Mouse (Mus musculus) lung, embryonic 15.5 days (tissue): ENCODE results near the gene Olfr67. TPM values are rescaled to one million over a fixed set of nuclear protein-coding genes. Genes with fewer than 3 reads are reported as not detected.
"Not testable (repeated sequence)": the region's sequence is repeated elsewhere in the genome, so short reads cannot be mapped to it uniquely, and the experiment has no call there.

Source experiments
- ATAC-seq: fragments of 200-750 bp; cut with Nextera tagmentation; 2 replicates; pipeline ENCODE4 v1.8.0; 2017; ENCODE audit warnings: moderate number of reproducible peaks, borderline replicate concordance; ENCODE audit not compliant: low FRiP score, low TSS enrichment; ENCODE audit errors: extremely low read depth
- H3K27ac ChIP-seq: fragments of 300-500 bp; sonication (generic); 2 replicates; pipeline ENCODE4 v1.5.1; 2015; ENCODE audit warnings: moderate library complexity, mild to moderate bottlenecking, inconsistent platforms
- H3K27me3 ChIP-seq: fragments of 300-500 bp; sonication (generic); 2 replicates; pipeline ENCODE4 v1.6.1; 2015; ENCODE audit warnings: inconsistent platforms
- H3K36me3 ChIP-seq: fragments of 300-500 bp; sonication (generic); 2 replicates; pipeline ENCODE4 v1.6.1; 2015; ENCODE audit warnings: inconsistent platforms
- H3K4me1 ChIP-seq: fragments of 300-500 bp; sonication (generic); 2 replicates; pipeline ENCODE4 v1.6.1; 2015; ENCODE audit warnings: inconsistent platforms
- H3K4me2 ChIP-seq: fragments of 300-500 bp; sonication (generic); 2 replicates; pipeline ENCODE4 v1.6.1; 2015; ENCODE audit warnings: inconsistent platforms, mild to moderate bottlenecking, moderate library complexity
- H3K4me3 ChIP-seq: fragments of 300-500 bp; sonication (generic); 2 replicates; pipeline ENCODE4 v1.5.1; 2015; ENCODE audit warnings: mild to moderate bottlenecking, inconsistent platforms
- H3K9ac ChIP-seq: fragments of 300-500 bp; sonication (generic); 2 replicates; pipeline ENCODE4 v1.6.1; 2015; ENCODE audit warnings: inconsistent platforms
- H3K9me3 ChIP-seq: fragments of 300-500 bp; sonication (generic); 2 replicates; pipeline ENCODE4 v1.6.1; 2016; ENCODE audit warnings: inconsistent platforms
- WGBS: fragments of 180-500 bp; shearing (Covaris S2); methylation state at CpG from one replicate; pipeline ENCODE4 v1.1.7; 2015; 5-methylcytosine and 5-hydroxymethylcytosine counted together
- polyA plus RNA-seq: library from polyadenylated mRNA; unstranded; fragments of >200 nt; fragmentation: Nextera tagmentation; extraction: Ambion mirVana; gene quantifications from 2 replicates; pipeline ENCODE4 v1.2.1, GENCODE M21; 2015

Gene Olfr67
- polyA plus RNA-seq, 1 experiment from 2014 or later = not detected

DNA sequence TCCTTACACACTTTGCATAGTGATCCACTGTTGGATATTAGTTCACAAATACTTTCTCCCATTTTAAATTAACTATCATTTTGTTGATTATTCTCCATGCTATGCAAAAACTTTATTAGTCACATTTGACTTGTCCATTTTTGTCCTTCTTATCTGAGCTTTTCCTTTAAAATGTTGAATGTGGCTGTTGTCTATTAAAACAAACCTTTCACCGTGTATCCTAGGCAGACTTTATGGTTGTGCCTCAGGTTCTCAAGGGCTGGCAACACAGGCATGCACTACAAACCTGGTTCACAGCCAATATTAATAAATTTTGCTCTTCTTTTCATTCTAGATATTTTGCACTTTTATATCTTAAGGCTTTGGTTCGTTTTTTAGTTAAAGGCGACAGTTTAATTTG is 19.1 kb upstream of the Olfr67 start:
- no peak overlapping the region for H3K4me3 ChIP-seq
- H3K9me3 ChIP-seq = no peaks in the 10 kb centered on the region
- no peak overlapping the region for H3K27ac ChIP-seq
- no peaks in the 10 kb centered on the region for H3K4me1 ChIP-seq
- WGBS = 70% methylated on average over 3 of the region's 3 CpGs
- no peak overlapping the region for H3K9ac ChIP-seq
- no peak for ATAC-seq
- no peak overlapping the region for H3K4me2 ChIP-seq
- H3K36me3 ChIP-seq = no peaks in the 10 kb centered on the region
- H3K27me3 ChIP-seq = no peaks in the 10 kb centered on the region

DNA sequence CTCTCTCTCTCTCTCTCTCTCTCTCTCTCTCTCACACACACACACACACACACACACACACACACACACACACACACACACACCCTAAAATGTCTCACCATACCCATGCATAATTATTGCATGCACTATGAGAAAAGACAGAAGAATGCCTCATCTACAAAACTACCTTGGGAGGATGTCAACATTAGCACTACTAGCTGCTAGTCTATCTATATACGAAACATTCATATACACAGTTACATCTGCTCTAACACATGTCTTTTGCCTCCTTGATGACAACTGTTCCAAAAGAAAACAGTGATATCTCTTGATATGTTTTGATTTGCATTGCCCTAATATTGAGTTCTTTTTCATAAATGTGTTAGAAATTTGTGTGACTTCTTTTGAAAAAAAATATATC is 18.7 kb upstream of the Olfr67 start:
- H3K9me3 ChIP-seq = no peaks in the 10 kb centered on the region
- no peaks in the 10 kb centered on the region for H3K36me3 ChIP-seq
- H3K4me2 ChIP-seq = no peak overlapping the region
- no peak for ATAC-seq
- no peak overlapping the region for H3K27ac ChIP-seq
- H3K4me1 ChIP-seq = no peaks in the 10 kb centered on the region
- no peak overlapping the region for H3K4me3 ChIP-seq
- no peak overlapping the region for H3K9ac ChIP-seq
- no peaks in the 10 kb centered on the region for H3K27me3 ChIP-seq
- 71% methylated on average over 1 of the region's 1 CpGs for WGBS

DNA sequence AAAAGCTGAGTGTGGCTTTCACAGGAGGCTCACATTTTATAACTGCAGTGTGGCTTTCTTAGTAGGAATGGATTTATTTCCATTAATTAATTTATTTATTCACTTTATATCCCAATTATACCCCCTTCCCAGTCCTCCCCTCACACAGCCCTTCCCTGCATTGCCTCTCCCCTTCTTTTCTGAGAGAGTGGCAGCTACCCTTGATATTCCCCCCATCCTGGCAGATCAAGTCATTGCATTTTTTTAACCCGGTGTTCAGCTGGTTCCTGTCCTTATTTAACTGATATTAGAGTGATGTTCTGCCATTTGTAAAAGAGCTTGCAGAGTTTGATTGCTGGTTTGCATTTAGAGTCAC is 18.2 kb upstream of the Olfr67 start:
- no peak overlapping the region for H3K4me3 ChIP-seq
- no peak overlapping the region for H3K4me2 ChIP-seq
- 48% methylated on average over 1 of the region's 1 CpGs for WGBS
- no peak overlapping the region for H3K27ac ChIP-seq
- no peak for ATAC-seq
- no peaks in the 10 kb centered on the region for H3K36me3 ChIP-seq
- H3K9me3 ChIP-seq = no peaks in the 10 kb centered on the region
- H3K4me1 ChIP-seq = no peaks in the 10 kb centered on the region
- H3K27me3 ChIP-seq = no peaks in the 10 kb centered on the region
- no peak overlapping the region for H3K9ac ChIP-seq

DNA sequence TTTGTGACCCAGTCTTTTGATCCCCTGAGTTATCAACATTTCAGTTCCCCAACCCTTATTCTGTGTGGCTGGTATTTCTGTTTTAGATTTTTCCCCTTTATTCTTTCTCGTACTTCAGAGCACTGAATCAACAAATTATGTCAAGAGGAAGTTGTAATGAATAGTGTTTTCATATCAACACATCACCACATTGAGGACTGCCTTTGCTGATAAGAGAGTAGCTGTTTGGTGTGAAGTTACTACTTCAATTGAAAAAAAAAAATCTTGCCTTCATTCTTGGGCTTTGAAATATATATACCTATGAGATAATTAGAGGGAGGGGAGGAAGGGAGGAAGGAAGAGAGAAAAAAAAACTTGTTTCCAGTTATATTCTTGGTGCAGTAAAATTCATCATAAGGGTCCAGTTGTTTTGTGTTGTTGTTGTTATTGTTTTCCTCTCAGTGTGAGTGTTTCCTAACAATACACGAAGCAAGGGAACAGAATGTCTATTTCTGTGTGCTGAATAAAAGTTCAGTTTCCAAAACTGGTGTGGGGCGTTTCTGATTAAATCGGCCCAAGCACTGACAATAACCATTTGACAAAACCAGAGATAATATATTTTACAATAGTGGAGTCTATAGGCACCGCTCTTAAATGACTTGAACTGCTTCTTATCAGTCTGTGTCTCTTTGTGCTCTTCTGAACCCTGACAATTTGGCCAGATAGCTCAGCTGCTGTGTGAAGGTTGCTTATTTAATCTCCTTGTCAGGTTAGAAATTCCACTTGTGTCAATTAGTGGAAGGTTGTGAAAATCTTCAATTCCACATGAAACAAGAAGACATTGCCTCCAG is 17.6 kb upstream of the Olfr67 start:
- H3K4me2 ChIP-seq = no peak overlapping the region
- 43% methylated on average over 5 of the region's 5 CpGs for WGBS
- no peak overlapping the region for H3K27ac ChIP-seq
- no peaks in the 10 kb centered on the region for H3K4me1 ChIP-seq
- H3K9me3 ChIP-seq = no peaks in the 10 kb centered on the region
- H3K27me3 ChIP-seq = no peaks in the 10 kb centered on the region
- no peak overlapping the region for H3K4me3 ChIP-seq
- no peaks in the 10 kb centered on the region for H3K36me3 ChIP-seq
- no peak for ATAC-seq
- H3K9ac ChIP-seq = no peak overlapping the region

DNA sequence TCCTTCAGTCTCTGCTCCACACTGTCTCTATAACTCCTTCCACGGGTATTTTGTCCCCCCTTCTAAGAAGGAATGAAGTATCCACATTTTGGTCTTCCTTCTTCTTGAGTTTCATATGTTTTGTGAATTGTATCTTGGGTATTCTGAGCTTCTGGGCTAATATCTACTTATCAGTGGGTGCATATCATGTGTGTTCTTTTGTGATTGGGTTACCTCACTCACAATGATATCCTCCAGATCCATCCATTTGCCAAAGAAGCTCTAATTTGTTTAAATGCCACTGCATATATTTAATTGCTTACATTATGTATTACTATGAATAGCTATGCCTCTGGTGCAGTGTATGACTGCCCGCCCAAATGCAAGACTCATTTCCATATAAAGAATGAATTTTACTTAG is 16.5 kb upstream of the Olfr67 start:
- not testable (repeated sequence) for H3K4me2 ChIP-seq, H3K27ac ChIP-seq, H3K27me3 ChIP-seq, H3K9ac ChIP-seq, H3K4me1 ChIP-seq, H3K36me3 ChIP-seq, H3K9me3 ChIP-seq, H3K4me3 ChIP-seq, ATAC-seq
- WGBS = 77% methylated on average over 2 of the region's 2 CpGs

DNA sequence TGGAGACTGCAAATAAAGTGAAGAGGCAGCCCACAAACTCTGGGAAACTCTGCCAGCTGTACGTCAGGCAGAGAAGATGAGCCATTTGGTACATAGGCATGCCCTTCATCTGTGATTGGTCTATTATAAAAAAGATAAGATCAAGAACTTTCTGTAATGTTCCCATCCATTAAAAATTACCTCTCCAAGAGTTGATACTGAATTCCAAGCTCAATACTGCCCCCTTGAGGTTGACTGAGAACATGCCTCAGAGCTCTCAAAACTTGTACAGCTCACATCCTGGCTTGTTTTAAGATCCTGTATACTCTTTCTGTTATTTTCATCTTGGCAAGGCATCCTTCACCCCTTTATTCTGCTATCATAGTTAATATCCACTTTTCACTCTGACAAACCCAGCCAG is 15.2 kb upstream of the Olfr67 start:
- Histone ChIP-seq H3K27ac (no peak overlapping the region), H3K9me3 (no peaks in the 10 kb centered on the region), H3K36me3 (no peaks in the 10 kb centered on the region), H3K4me1 (no peaks in the 10 kb centered on the region), H3K9ac (no peak overlapping the region), H3K4me2 (no peak overlapping the region), H3K4me3 (no peak overlapping the region), H3K27me3 (no peaks in the 10 kb centered on the region)
- 68% methylated on average over 1 of the region's 1 CpGs for WGBS
- no peak for ATAC-seq

DNA sequence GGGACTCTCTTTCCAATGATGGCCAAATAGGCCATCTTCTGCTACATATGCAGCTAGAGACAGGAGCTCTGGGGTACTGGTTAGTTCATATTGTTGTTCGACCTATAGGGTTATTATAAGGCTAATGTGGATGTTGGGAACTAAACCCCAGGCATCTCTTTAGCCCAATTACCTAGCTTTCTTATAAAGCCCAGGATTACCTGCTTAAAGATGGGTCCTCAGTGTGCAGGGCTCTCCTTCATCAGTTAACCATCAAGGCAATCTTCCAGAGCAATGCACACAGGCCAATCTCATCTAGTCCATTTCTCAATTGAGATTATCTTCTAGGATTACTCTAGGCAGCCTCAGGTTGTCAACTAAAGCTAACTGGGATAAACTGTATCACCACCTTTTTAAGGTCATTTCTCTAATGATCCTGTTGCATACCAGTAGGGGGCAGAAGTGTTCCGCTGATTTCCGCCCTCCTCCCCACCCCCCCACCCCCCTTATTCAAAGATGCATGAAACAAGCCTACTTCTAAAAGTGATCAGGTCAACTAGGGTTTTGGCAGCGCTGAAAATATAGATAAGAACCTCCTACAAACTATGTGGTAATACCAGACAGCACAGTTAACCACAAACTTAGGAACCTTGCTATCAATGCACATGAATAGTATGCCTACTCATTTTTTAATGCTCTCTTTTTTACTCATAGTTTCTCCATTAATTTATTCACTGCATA is 1.2 kb upstream of the Olfr67 start:
- Histone ChIP-seq H3K36me3 (no peaks in the 10 kb centered on the region), H3K4me1 (no peaks in the 10 kb centered on the region)
- WGBS = 25% methylated on average over 4 of the region's 4 CpGs

DNA sequence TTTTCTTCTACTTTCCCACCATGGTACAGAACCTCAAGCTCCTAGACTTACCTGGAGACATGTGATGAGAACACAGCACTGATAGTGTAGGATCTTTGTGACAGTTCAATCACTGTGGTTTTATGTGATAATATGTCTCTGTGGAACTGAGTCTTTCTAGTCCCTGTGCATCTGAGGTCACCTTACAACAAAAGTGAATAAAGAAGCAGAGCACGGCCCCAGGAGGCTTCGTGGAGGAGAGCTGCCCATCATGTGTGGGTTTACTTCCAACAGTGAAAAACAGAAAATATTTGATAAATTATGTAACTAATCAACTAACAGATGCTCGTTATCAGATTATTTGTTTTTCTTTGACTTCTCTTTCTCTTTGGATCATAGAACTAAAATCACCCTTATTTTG is 12.0 kb downstream of the Olfr67 start, which contains the start of gene Olfr68:
Olfr68 (minus strand) TSS at position 101 of the 400 bp plus-strand sequence.
- no peak within 1 kb of the TSS for H3K4me3 ChIP-seq
- H3K9me3 ChIP-seq = no peaks in the 10 kb centered on the region
- no peak within 1 kb of the TSS for H3K4me2 ChIP-seq
- no peaks in the 10 kb centered on the region for H3K36me3 ChIP-seq
- WGBS = 78% methylated on average over 3 of the region's 3 CpGs
- ATAC-seq = no peak
- no peaks in the 10 kb centered on the region for H3K4me1 ChIP-seq
- no peak within 1 kb of the TSS for H3K9ac ChIP-seq
- no peaks in the 10 kb centered on the region for H3K27me3 ChIP-seq
- H3K27ac ChIP-seq = no peak within 1 kb of the TSS

More for the DNA sequence above, 1.2 kb upstream of the Olfr67 start:
- no peak for ATAC-seq
- Histone ChIP-seq H3K4me2 (no peak overlapping the region), H3K27me3 (no peaks in the 10 kb centered on the region), H3K27ac (no peak overlapping the region), H3K9me3 (no peaks in the 10 kb centered on the region), H3K9ac (no peak overlapping the region), H3K4me3 (no peak overlapping the region)

DNA sequence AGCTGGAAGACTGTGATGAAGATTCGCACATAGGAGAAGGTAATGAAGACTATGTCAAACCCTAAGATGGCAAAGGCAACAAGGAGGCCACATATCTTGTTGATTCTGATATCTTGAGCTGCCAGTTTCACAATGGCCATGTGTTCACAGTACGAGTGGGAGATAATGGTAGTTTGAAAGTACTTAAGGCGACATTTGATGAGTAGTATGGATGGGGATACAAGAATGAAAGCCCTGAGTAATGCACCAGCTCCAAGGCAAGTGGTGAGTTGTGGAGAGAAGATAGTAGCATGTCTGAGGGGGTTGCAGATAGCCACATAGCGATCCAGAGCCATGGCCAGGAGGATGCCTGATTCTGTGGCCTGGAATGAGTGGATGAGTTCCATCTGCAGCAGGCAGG is 14.0 kb downstream of the Olfr67 start:
- not testable (repeated sequence) for H3K9me3 ChIP-seq, H3K27me3 ChIP-seq, H3K4me3 ChIP-seq, H3K9ac ChIP-seq, H3K4me1 ChIP-seq, ATAC-seq, H3K27ac ChIP-seq, H3K4me2 ChIP-seq, H3K36me3 ChIP-seq
- WGBS = 74% methylated on average over 4 of the region's 4 CpGs

DNA sequence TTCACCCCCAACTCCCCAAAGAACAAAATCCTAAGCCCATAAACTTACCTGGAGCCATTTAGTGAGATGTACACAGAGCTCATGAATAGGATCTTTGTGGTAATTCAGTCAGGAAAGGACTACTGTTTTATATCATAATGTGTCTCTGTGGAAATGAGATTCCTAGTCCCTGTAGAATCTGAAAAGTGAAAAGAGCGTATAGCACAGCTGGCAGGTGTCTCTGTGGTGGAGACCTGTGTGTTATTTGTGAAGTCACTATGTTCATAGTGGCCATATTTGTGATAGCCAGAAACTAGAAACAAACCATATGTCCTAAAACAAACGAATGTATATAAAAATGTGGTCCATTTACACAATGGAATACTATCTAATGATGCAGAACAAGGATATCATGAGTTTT is 20.1 kb downstream of the Olfr67 start, which contains the start of gene Olfr69:
Olfr69 (minus strand) TSS at position 101 of the 400 bp plus-strand sequence.
- H3K9ac ChIP-seq = no peak within 1 kb of the TSS
- no peak within 1 kb of the TSS for H3K27ac ChIP-seq
- no peak within 1 kb of the TSS for H3K4me2 ChIP-seq
- WGBS = 68% methylated on average over 2 of the region's 2 CpGs
- no peaks in the 10 kb centered on the region for H3K36me3 ChIP-seq
- no peaks in the 10 kb centered on the region for H3K9me3 ChIP-seq
- no peak for ATAC-seq
- H3K4me3 ChIP-seq = no peak within 1 kb of the TSS
- H3K4me1 ChIP-seq = no peaks in the 10 kb centered on the region
- H3K27me3 ChIP-seq = no peaks in the 10 kb centered on the region

DNA sequence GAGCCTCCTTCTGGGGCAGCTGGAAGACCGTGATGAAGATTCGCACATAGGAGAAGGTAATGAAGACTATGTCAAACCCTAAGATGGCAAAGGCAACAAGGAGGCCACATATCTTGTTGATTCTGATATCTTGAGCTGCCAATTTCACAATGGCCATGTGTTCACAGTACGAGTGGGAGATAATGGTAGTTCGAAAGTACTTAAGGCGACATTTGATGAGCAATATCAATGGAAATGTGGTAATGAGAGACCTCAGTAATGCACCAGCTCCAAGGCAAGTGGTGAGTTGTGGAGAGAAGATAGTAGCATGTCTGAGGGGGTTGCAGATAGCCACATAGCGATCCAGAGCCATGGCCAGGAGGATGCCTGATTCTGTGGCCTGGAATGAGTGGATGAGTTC is 23.9 kb downstream of the Olfr67 start:
- H3K27me3 ChIP-seq, H3K4me1 ChIP-seq, H3K9me3 ChIP-seq, H3K36me3 ChIP-seq, H3K27ac ChIP-seq, H3K9ac ChIP-seq, H3K4me3 ChIP-seq, H3K4me2 ChIP-seq, ATAC-seq: not testable (repeated sequence)
- 87% methylated on average over 6 of the region's 6 CpGs for WGBS

DNA sequence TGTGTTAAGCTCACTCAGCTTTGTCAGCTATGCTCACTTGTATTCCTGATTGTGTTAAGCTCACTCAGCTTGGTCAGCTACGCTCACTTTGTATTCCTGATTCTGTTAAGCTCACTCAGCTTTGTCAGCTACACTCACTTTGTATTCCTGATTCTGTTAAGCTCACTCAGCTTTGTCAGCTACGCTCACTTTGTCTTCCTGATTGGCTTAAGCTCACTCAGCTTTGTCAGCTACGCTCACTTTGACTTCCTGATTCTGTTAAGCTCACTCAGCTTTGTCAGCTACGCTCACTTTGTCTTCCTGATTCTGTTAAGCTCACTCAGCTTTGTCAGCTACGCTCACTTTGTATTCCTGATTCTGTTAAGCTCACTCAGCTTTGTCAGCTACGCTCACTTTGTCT is 29.4 kb downstream of the Olfr67 start:
- not testable (repeated sequence) for H3K4me3 ChIP-seq, H3K4me2 ChIP-seq, H3K27me3 ChIP-seq, H3K9ac ChIP-seq, ATAC-seq, H3K9me3 ChIP-seq, H3K36me3 ChIP-seq, H3K4me1 ChIP-seq, H3K27ac ChIP-seq
- 74% methylated on average over 6 of the region's 6 CpGs for WGBS
